Mouse (Mus musculus) spleen, adult 2 months (tissue): Measurements from ENCODE around the gene Mrpl28. TPM values are rescaled to one million over a fixed set of nuclear protein-coding genes. Genes with fewer than 3 reads are reported as not detected.
A peak's percentile ranks its signal among the peaks of the same experiment; 100 is the strongest.

Experiments
- DNase-seq, 2 experiments: peaks; one replicate each; pipeline versions ENCODE4 v3.0.0 to v3.0.0-alpha.2; 2012 to 2021; ENCODE audit warnings: low spot score in 2 of 2, low read depth in 1 of 2
- H3K27ac ChIP-seq: fragments of 200-500 bp; 2 replicates; pipeline ENCODE4 v1.5.1; 2012; ENCODE audit warnings: low read length, inconsistent platforms; ENCODE audit not compliant: insufficient read depth
- H3K27me3 ChIP-seq: fragments of 200-500 bp; 2 replicates; pipeline ENCODE4 v1.6.1; 2012; ENCODE audit warnings: mild to moderate bottlenecking, moderate library complexity, low read length, inconsistent platforms; ENCODE audit not compliant: control insufficient read depth, insufficient read depth
- H3K36me3 ChIP-seq: fragments of 200-500 bp; 2 replicates; pipeline ENCODE4 v1.6.1; 2012; ENCODE audit warnings: mild to moderate bottlenecking, low read length, inconsistent platforms; ENCODE audit not compliant: control insufficient read depth, insufficient read depth
- H3K4me1 ChIP-seq: fragments of 200-500 bp; 2 replicates; pipeline ENCODE4 v1.6.1; 2011; ENCODE audit warnings: inconsistent platforms; ENCODE audit not compliant: control insufficient read depth, insufficient read depth, insufficient read length
- H3K4me3 ChIP-seq: fragments of 200-500 bp; 2 replicates; pipeline ENCODE4 v1.5.1; 2011; ENCODE audit warnings: mild to moderate bottlenecking, inconsistent platforms; ENCODE audit not compliant: insufficient read depth, insufficient read length; ENCODE audit errors: extremely low read depth
- CTCF ChIP-seq: fragments of 200-500 bp; IDR thresholded peaks from 2 replicates; pipeline ENCODE4 v1.5.1; 2011; ENCODE audit warnings: mild to moderate bottlenecking, inconsistent platforms; ENCODE audit not compliant: insufficient read depth, insufficient read length, insufficient replicate concordance; ENCODE audit errors: extremely low read depth
- POLR2A ChIP-seq: fragments of 200-500 bp; IDR thresholded peaks from 2 replicates; pipeline ENCODE4 v1.6.1; 2011; ENCODE audit warnings: low read depth, low read length, inconsistent platforms
- WGBS: fragments of 180-500 bp; shearing (Covaris S2); methylation state at CpG from one replicate; pipeline ENCODE4 v1.1.7; 2018; 5-methylcytosine and 5-hydroxymethylcytosine counted together
- polyA plus RNA-seq: library from polyadenylated mRNA; depleted of rRNA; stranded (reverse); fragments of >200 nt; gene quantifications from 2 replicates; pipeline ENCODE4 v1.2.3, GENCODE M21; 2012

Mrpl28 gene
- polyA plus RNA-seq, 1 experiment = 39.5 TPM

GRCm38 (mm10) chr17:26125226-26125625, 1.9 kb downstream of the Mrpl28 start:
- Histone ChIP-seq H3K4me3 (no peak overlapping the region), H3K4me1 (peaks cover 8% of the 10 kb centered on the region; the same call in 1 of the 2 replicates), H3K27me3 (no peaks in the 10 kb centered on the region), H3K36me3 (peaks cover 9% of the 10 kb centered on the region), H3K27ac (no peak overlapping the region)
- WGBS = 96% methylated on average over 10 of the region's 10 CpGs
- TF ChIP-seq POLR2A (no peak), CTCF (no peak)
- no peak for DNase-seq

GRCm38 (mm10) chr17:26131062-26131732, 7.9 kb downstream of the Mrpl28 start:
- Histone ChIP-seq H3K4me3 (no peak overlapping the region), H3K27ac (no peak overlapping the region), H3K36me3 (peaks cover 6% of the 10 kb centered on the region), H3K27me3 (no peaks in the 10 kb centered on the region), H3K4me1 (no peaks in the 10 kb centered on the region; the same call in 1 of the 2 replicates)
- 96% methylated on average over 18 of the region's 18 CpGs for WGBS
- TF ChIP-seq POLR2A = no peak
- no peak for TF ChIP-seq CTCF
- DNase-seq = no peak

GRCm38 (mm10) chr17:26131856-26132853, 8.9 kb downstream of the Mrpl28 start:
- Histone ChIP-seq H3K27ac (no peak overlapping the region), H3K4me1 (no peaks in the 10 kb centered on the region; the same call in 1 of the 2 replicates), H3K4me3 (no peak overlapping the region), H3K27me3 (no peaks in the 10 kb centered on the region), H3K36me3 (no peaks in the 10 kb centered on the region; the same call in none of the 2 replicates)
- TF ChIP-seq CTCF (no peak), POLR2A (no peak)
- 94% methylated on average over 18 of the region's 18 CpGs for WGBS
- no peak for DNase-seq

- Histone ChIP-seq H3K36me3 (no peaks in the 10 kb centered on the region), H3K4me3 (no peak overlapping the region), H3K27ac (no peak overlapping the region), H3K4me1 (peaks cover 2% of the 10 kb centered on the region; the same call in 1 of the 2 replicates), H3K27me3 (no peaks in the 10 kb centered on the region)
- WGBS = 79% methylated on average over 11 of the region's 11 CpGs
- no peak for TF ChIP-seq POLR2A
- no peak for TF ChIP-seq CTCF
- no peak for DNase-seq
Measured at GRCm38 (mm10) chr17:26137106-26137750, 13.9 kb downstream of the Mrpl28 start.

GRCm38 (mm10) chr17:26137751-26138130, 14.4 kb downstream of the Mrpl28 start:
- Histone ChIP-seq H3K27me3 (no peaks in the 10 kb centered on the region), H3K36me3 (no peaks in the 10 kb centered on the region), H3K27ac (peak overlapping the region; percentile 36; the same call in 1 of the 2 replicates), H3K4me3 (no peak overlapping the region), H3K4me1 (peaks cover 2% of the 10 kb centered on the region; the same call in 1 of the 2 replicates)
- TF ChIP-seq CTCF = no peak
- no peak for TF ChIP-seq POLR2A
- no peak for DNase-seq
- WGBS = 70% methylated on average over 2 of the region's 2 CpGs

GRCm38 (mm10) chr17:26138239-26138836, 15.0 kb downstream of the Mrpl28 start, which contains the start of gene Axin1:
TSS of gene Axin1 (plus strand) at chr17:26138688.
- peaks cover 2% of the 10 kb centered on the region; the same call in 1 of the 2 replicates for H3K4me1 ChIP-seq
- WGBS = 2% methylated on average over 42 of the region's 42 CpGs
- H3K27me3 ChIP-seq = no peaks in the 10 kb centered on the region
- H3K4me3 ChIP-seq = peak within 1 kb of the TSS; percentile 90
- H3K27ac ChIP-seq = peak within 1 kb of the TSS; percentile 84
- DNase-seq = peak; percentile 92 to 93
- H3K36me3 ChIP-seq = peaks cover 4% of the 10 kb centered on the region; the same call in 1 of the 2 replicates
- TF ChIP-seq CTCF (peak; percentile 43; the same call in 1 of the 2 replicates), POLR2A (peak; percentile 57)
